Mouse (Mus musculus) natural killer cell, adult 2 months (primary cell): ENCODE data around the gene Eif5a.

Source experiments
- DNase-seq, 2 experiments: peaks; one replicate each; pipeline ENCODE4 v3.0.0; 2022; ENCODE audit warnings: low spot score in 2 of 2

The Eif5a gene

GRCm38 (mm10) chr11:69902972-69903371 lies 18.8 kb downstream of the Eif5a start:
- no peak for DNase-seq

GRCm38 (mm10) chr11:69901993-69902392 lies 19.8 kb downstream of the Eif5a start:
- no peak for DNase-seq

DNA sequence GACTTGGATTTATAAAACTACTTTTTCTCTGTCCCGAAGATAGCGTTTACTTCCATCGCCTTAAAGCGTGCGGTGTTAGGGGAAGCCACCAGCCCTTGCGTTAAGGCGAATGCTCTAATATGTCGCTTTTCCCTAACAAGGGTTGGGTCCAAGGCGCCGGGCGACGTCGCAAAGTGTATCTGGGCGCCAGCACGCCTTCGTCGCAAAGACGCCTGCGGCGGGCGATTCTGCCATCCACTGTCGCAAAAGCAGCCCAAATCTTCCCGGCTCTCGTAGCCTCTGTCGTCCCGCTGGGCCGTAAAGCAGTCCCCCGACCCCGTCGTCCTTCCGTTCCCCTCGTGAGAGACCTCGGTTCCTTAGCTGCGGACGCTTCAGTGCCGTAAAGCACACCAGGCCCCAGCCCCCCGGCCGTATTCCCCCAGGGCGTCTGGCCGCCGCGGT lies 20.3 kb downstream of the Eif5a start:
- peak; percentile 86 to 89 for DNase-seq

GRCm38 (mm10) chr11:69900471-69901405 lies 21.0 kb downstream of the Eif5a start, which contains the start of the genes 2810408A11Rik and Neurl4:
Gene 2810408A11Rik (minus strand): TSS chr11:69900987.
Gene Neurl4 (plus strand): TSS chr11:69901072.
- peak; percentile 86 to 89 for DNase-seq

DNA sequence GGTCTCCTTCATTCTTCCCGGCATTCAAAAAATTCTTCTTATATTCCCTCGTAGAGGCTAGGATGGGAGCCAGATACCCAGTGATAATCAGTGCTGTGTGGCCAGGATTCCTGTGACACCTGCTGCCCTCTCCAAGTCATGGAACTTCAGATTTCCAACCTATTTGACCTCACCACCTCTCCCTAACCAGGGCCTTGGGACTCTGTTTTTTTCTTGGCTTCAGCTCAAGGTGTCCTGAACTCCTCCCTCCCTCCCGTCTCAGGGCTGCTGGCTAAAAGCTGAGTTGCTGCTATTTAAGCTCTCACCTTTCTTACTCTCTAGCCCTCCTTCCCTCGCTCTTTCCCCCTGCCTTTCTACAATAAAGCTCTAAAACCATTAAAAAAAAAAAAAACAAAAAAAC lies 21.9 kb downstream of the Eif5a start:
- no peak for DNase-seq

GRCm38 (mm10) chr11:69895291-69895690 lies 26.5 kb downstream of the Eif5a start, which contains the start of gene Acap1:
Gene Acap1 (minus strand): TSS chr11:69895539.
- DNase-seq, result peak; percentile 63 to 70

DNA sequence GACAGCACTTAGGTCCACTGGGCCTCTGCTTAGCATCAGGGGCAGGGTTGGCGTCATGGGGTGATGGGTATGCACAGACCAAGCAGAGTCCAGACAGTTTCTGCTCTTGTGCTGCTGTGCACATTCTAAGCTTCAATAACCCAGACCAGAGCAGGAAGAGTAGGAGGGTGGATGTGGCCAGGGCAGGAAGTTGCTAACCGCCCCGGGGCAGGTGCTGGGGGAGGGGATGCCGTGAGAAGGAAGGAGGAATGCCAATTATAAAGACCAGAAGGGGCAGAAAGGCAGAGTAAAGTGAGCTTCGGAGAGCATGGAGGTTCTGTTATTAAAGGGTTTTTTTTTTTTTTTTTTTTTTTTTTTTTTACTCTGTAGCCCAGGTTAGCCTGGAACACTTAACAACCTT lies 27.1 kb downstream of the Eif5a start:
- DNase-seq, result peak; percentile 82 to 83

DNA sequence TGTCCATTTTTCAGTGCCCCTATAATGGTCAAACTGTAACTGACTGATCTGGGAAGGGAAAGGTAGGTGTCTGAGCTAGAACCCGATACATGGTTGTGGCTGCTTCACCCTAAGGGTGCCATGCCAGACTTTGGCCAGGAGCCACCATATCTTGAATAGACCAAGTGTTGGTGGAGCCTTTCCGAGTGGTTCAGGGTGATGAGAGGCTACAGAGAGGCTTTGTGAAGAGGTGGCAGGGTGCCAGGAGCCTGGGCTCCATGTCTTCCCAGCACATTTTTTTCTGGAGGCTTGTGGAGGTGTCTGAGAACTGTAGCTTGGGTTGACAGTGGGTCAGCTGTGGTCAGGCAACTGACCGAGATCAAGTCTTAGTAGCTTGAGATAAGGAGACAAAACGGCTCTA lies 30.3 kb downstream of the Eif5a start:
- no peak for DNase-seq

DNA sequence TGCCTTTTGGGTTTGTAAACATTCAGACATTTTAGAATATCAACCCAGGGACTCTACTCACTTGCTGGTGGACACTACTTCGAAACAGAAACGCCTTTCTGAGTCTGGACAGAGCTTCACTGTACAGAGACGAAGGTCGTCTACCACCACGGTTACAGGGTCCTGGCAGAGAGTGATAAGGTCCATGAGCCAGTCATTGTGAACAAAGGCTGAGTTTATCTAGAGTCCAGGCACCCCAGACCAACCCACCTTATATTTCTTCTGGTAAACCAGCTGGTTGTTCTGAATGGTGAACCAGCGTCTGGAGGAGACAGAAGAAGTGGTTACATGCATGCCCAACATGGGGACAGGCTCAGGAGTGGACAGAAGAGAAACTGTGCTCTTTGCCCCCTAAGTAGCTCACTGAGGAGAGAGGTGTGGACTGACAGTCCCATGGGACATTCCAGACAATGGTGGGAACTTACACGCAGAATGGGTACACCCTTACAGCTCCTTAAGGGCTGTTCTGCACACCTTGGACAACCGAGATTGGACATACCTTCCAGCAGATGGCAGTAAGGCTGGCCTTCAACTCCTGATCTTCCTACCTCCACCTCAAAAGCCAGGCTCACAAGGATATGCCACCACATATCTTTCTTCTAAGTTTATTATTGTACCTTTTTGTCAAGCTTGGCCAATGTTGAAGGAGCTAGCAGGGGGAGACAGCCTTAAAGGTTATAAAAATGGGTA lies 34.7 kb downstream of the Eif5a start:
- DNase-seq, result no peak

- DNase-seq, result no peak
Observed at GRCm38 (mm10) chr11:69884663-69885062, 37.1 kb downstream of the Eif5a start.

DNA sequence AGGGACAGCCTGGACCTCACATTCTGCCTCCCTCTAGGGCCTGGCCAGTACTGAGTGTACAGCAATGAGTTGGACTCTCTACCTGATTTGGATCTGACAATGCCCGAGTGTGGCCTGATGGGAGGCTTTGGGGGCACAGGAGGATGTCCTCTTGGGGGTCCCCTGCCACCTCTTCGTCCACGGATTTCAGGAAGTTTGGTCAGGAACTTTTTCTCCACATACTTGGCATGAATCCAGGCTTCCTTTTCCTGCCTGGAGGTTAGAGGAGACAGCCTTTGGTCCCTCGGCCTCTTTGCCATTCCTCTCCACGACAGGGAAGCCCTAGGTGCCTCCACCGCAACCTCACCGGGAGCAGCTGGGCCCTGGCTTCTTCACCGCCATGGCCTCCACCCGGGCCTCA lies 37.5 kb downstream of the Eif5a start:
- no peak for DNase-seq

- no peak for DNase-seq
Observed at GRCm38 (mm10) chr11:69883527-69884151, 38.1 kb downstream of the Eif5a start.

DNA sequence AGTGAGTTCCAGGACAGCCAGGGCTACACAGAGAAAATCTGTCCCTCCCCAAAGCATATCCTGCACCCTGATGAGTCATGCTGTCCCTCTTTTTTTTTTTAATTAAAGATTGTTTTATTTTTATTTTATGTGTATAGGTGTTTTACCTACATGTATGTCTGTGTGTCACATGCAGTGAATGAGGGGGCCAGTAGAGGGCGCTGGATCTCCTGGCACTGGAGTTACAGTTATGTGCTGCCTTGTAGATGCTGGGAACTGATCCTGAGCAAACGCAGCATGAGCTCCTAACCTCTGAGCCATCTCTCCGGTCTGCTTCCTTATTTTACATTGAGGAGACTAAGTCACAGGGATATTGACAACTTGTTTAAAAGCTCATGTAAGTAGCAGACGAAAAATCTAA lies 38.7 kb downstream of the Eif5a start:
- DNase-seq, result peak; percentile 62 to 72

DNA sequence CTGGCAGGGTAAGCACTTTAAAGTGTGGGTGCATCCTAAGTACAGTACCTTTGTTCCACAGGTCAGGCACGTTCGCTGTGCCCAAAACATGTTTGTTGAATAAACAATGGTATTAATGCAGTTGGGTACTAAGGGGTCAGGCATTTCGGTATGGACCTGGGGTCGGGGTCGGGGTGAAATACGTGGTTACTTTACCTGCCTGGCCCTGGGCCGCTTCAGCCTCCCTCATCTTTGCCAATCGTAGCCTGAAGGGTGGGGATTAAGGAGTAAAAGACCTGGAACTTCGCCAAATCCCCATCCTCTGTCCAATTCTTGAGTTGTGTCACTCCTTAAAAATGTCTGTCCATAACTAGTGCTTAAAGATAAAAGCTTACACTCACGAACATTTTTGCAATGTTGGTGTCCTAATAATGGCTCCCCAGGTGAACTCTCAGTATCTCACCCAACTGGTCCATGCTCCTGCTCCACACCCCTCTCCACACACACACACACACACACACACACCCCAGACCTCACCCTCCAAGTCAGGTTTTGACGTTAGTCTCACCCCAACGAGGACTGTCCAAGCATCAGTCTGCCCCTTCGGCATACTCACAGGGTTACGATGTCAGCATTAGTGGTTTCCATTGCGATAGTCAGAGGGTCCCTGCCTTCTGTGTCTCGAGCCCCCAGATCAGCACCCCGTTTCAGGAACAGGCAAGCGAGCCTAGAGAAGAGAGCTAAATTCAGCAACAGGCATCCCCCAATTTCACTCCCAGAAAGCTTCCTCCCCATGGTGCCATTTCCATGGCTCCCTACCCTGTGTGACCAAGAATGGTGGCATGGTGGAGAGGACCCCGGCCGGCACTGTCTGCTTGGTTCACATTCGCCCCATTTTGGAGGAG lies 39.7 kb downstream of the Eif5a start:
- no peak for DNase-seq

DNA sequence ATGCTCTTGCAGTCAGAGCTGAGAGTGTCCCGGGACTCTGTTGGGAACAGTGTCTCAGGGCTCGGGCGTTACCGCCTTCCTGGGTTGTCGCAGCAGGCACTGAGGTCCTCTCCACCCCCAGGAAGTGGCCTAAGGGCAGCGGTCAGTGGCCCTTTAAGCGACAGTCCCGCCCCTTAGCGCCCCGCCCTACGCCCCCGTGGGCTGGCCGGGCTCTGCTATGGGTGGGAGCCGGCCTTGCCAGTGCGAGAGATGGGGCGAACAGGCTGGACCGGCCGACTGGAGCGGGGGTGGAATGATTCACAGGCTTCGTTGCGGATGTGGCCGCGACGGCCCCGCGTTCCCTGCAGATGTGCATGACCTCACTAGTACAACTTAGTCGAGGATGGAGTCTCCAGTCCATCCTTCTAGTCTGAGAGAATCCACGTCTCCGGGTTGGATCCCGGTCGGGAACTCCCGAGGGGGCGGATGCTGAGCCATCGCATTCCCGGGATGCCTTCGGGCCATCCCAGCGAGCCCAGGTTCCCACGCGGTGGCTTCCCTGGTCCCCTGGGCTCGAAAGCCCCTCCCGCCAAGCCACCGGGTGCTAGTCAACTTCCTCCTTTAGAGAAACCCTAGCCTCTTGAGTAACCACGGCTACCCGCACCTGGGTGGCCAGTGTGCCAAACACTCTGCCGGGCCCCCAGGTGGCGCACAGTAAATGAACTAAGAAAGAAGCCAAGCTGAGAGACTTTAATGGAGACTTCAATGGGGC lies 40.7 kb downstream of the Eif5a start, which contains the start of gene Kctd11:
TSS of gene Kctd11 (minus strand) at position 554 of the 751 bp plus-strand sequence.
- peak; percentile 89 to 93 for DNase-seq

GRCm38 (mm10) chr11:69880506-69880852 lies 41.3 kb downstream of the Eif5a start:
- peak; percentile 80 to 82 for DNase-seq

GRCm38 (mm10) chr11:69879711-69880110 lies 42.0 kb downstream of the Eif5a start:
- DNase-seq, result no peak

GRCm38 (mm10) chr11:69878952-69879351 lies 42.8 kb downstream of the Eif5a start:
- no peak for DNase-seq

GRCm38 (mm10) chr11:69878399-69878798 lies 43.4 kb downstream of the Eif5a start:
- no peak for DNase-seq

GRCm38 (mm10) chr11:69877878-69878277 lies 43.9 kb downstream of the Eif5a start, which contains the start of gene Tmem95:
Gene Tmem95 (minus strand): TSS chr11:69878018.
- no peak for DNase-seq
